Mouse (Mus musculus) limb, embryonic 11.5 days (tissue): ENCODE results near the gene Fbxo41. TPM values are rescaled to one million over a fixed set of nuclear protein-coding genes. Genes with fewer than 3 reads are reported as not detected.

ENCODE experiments used
- ATAC-seq: fragments of 200-750 bp; cut with Nextera tagmentation; 2 replicates; pipeline ENCODE4 v1.8.0; 2017; ENCODE audit warnings: low read depth; ENCODE audit not compliant: insufficient number of reproducible peaks, low FRiP score, low TSS enrichment
- DNase-seq: peaks from one replicate; pipeline ENCODE4 v3.0.0-alpha.2; 2015; ENCODE audit warnings: low spot score
- H3K27ac ChIP-seq: fragments of 300-500 bp; sonication (generic); replicated peaks from 2 replicates; pipeline ENCODE4 v1.5.1; 2014; ENCODE audit warnings: low read depth, mild to moderate bottlenecking, low read length
- H3K27me3 ChIP-seq: fragments of 300-500 bp; sonication (generic); 2 replicates; pipeline ENCODE4 v1.6.1; 2014; ENCODE audit warnings: mild to moderate bottlenecking, low read length, mixed read lengths; ENCODE audit not compliant: control insufficient read depth, insufficient read depth
- H3K36me3 ChIP-seq: fragments of 300-500 bp; sonication (generic); 2 replicates; pipeline ENCODE4 v1.6.1; 2014; ENCODE audit warnings: mild to moderate bottlenecking, low read length, moderate library complexity, mixed read lengths; ENCODE audit not compliant: control insufficient read depth, insufficient read depth
- H3K4me1 ChIP-seq: fragments of 300-500 bp; sonication (generic); 2 replicates; pipeline ENCODE4 v1.6.1; 2014; ENCODE audit warnings: low read length, mixed read lengths; ENCODE audit not compliant: control insufficient read depth, insufficient read depth
- H3K4me2 ChIP-seq: fragments of 300-500 bp; sonication (generic); 2 replicates; pipeline ENCODE4 v1.6.1; 2014; ENCODE audit warnings: low read depth, mild to moderate bottlenecking, moderate library complexity; ENCODE audit not compliant: severe bottlenecking
- H3K4me3 ChIP-seq: fragments of 300-500 bp; sonication (generic); 2 replicates; pipeline ENCODE4 v1.5.1; 2014; ENCODE audit warnings: low read depth, low read length
- H3K9ac ChIP-seq: fragments of 300-500 bp; sonication (generic); 2 replicates; pipeline ENCODE4 v1.6.1; 2014; ENCODE audit warnings: mild to moderate bottlenecking, low read length
- H3K9me3 ChIP-seq: fragments of 300-500 bp; sonication (generic); 2 replicates; pipeline ENCODE4 v1.6.1; 2016; ENCODE audit warnings: low read length; ENCODE audit not compliant: control insufficient read depth
- WGBS: fragments of 180-500 bp; shearing (Covaris S2); extraction: QIAGEN DNeasy Blood & Tissue Kit; methylation state at CpG from one replicate; pipeline ENCODE4 v1.1.7; 2014; 5-methylcytosine and 5-hydroxymethylcytosine counted together
- polyA plus RNA-seq: library from polyadenylated mRNA; unstranded; fragments of >200 nt; fragmentation: Nextera tagmentation; extraction: Ambion mirVana; gene quantifications from 2 replicates; pipeline ENCODE4 v1.2.1, GENCODE M21; 2014

Gene Fbxo41
- polyA plus RNA-seq, 1 experiment from 2014 or later: 1.5 TPM

- DNase-seq (peak; percentile 69), ATAC-seq (peak; percentile 51; the same call in 1 of the 2 replicates)
- peaks cover 58% of the 10 kb centered on the region for H3K27me3 ChIP-seq
- H3K9ac ChIP-seq: no peak within 1 kb of the TSS
- under 1% methylated on average over 38 of the region's 38 CpGs for WGBS
- H3K4me2 ChIP-seq: peak within 1 kb of the TSS; percentile 79
- H3K36me3 ChIP-seq: no peaks in the 10 kb centered on the region
- no peaks in the 10 kb centered on the region for H3K9me3 ChIP-seq
- peak within 1 kb of the TSS; percentile 37 for H3K4me3 ChIP-seq
- no peak within 1 kb of the TSS for H3K27ac ChIP-seq
- peaks cover 18% of the 10 kb centered on the region for H3K4me1 ChIP-seq
Observed at GRCm38 (mm10) chr6:85513531-85513910, 10.7 kb upstream of the Fbxo41 start, which contains the start of gene Egr4. Egr4 (minus strand) TSS chr6:85513589.

- no peak overlapping the region for H3K9ac ChIP-seq
- WGBS: 1% methylated on average over 80 of the region's 90 CpGs
- no peaks in the 10 kb centered on the region for H3K36me3 ChIP-seq
- peak overlapping the region; percentile 79 for H3K4me2 ChIP-seq
- peaks cover 18% of the 10 kb centered on the region for H3K4me1 ChIP-seq
- peaks cover 58% of the 10 kb centered on the region for H3K27me3 ChIP-seq
- no peaks in the 10 kb centered on the region for H3K9me3 ChIP-seq
- DNase-seq (peak; percentile 44), ATAC-seq (peak; percentile 48; the same call in 1 of the 2 replicates)
- peak overlapping the region; percentile 37 for H3K4me3 ChIP-seq
- no peak overlapping the region for H3K27ac ChIP-seq
Observed at GRCm38 (mm10) chr6:85512577-85513530, 10.1 kb upstream of the Fbxo41 start.

GRCm38 (mm10) chr6:85512056-85512440 lies 9.3 kb upstream of the Fbxo41 start:
- H3K4me2 ChIP-seq: peak overlapping the region; percentile 43
- no peak overlapping the region for H3K9ac ChIP-seq
- peaks cover 18% of the 10 kb centered on the region for H3K4me1 ChIP-seq
- DNase-seq: peak; percentile 34
- no peaks in the 10 kb centered on the region for H3K36me3 ChIP-seq
- no peak overlapping the region for H3K27ac ChIP-seq
- H3K4me3 ChIP-seq: peak overlapping the region; percentile 28
- peaks cover 58% of the 10 kb centered on the region for H3K27me3 ChIP-seq
- WGBS: under 1% methylated on average over 23 of the region's 36 CpGs
- H3K9me3 ChIP-seq: no peaks in the 10 kb centered on the region
- ATAC-seq: no peak

- WGBS: under 1% methylated on average over 85 of the region's 88 CpGs
- ATAC-seq: 0 out of 2 replicates have a peak, but pooled peaks have one; percentile 21
Observed at GRCm38 (mm10) chr6:85511286-85512055, 8.7 kb upstream of the Fbxo41 start.

GRCm38 (mm10) chr6:85510476-85510875 lies 7.7 kb upstream of the Fbxo41 start:
- Histone ChIP-seq H3K36me3 (no peaks in the 10 kb centered on the region), H3K4me3 (no peak overlapping the region), H3K27me3 (peaks cover 54% of the 10 kb centered on the region), H3K9me3 (no peaks in the 10 kb centered on the region), H3K4me1 (peaks cover 18% of the 10 kb centered on the region), H3K27ac (no peak overlapping the region), H3K9ac (no peak overlapping the region), H3K4me2 (no peak overlapping the region)
- ATAC-seq (no peak), DNase-seq (peak; percentile 76)
- WGBS: 2% methylated on average over 6 of the region's 6 CpGs

More at GRCm38 (mm10) chr6:85511286-85512055, 8.7 kb upstream of the Fbxo41 start:
- H3K4me3 ChIP-seq: peak overlapping the region; percentile 28
- H3K36me3 ChIP-seq: no peaks in the 10 kb centered on the region
- peaks cover 58% of the 10 kb centered on the region for H3K27me3 ChIP-seq
- H3K4me2 ChIP-seq: peak overlapping the region; percentile 43
- H3K27ac ChIP-seq: no peak overlapping the region
- no peaks in the 10 kb centered on the region for H3K9me3 ChIP-seq
- DNase-seq: peak; percentile 83
- no peak overlapping the region for H3K9ac ChIP-seq
- H3K4me1 ChIP-seq: peaks cover 18% of the 10 kb centered on the region

- WGBS: 48% methylated on average over 5 of the region's 5 CpGs
- H3K4me3 ChIP-seq: no peak overlapping the region
- H3K9me3 ChIP-seq: no peaks in the 10 kb centered on the region
- no peak for DNase-seq
- no peak overlapping the region for H3K9ac ChIP-seq
- no peak for ATAC-seq
- no peak overlapping the region for H3K4me2 ChIP-seq
- H3K36me3 ChIP-seq: no peaks in the 10 kb centered on the region
- no peak overlapping the region for H3K27ac ChIP-seq
- peaks cover 40% of the 10 kb centered on the region for H3K27me3 ChIP-seq
- peaks cover 22% of the 10 kb centered on the region for H3K4me1 ChIP-seq
Observed at GRCm38 (mm10) chr6:85508602-85509001, 5.8 kb upstream of the Fbxo41 start.

GRCm38 (mm10) chr6:85504908-85505307 lies 2.1 kb upstream of the Fbxo41 start:
- peaks cover 12% of the 10 kb centered on the region for H3K27me3 ChIP-seq
- no peak overlapping the region for H3K4me2 ChIP-seq
- H3K27ac ChIP-seq: no peak overlapping the region
- no peak overlapping the region for H3K9ac ChIP-seq
- no peak overlapping the region for H3K4me3 ChIP-seq
- no peaks in the 10 kb centered on the region for H3K36me3 ChIP-seq
- DNase-seq: no peak
- WGBS: 87% methylated on average over 2 of the region's 2 CpGs
- ATAC-seq: no peak
- H3K9me3 ChIP-seq: no peaks in the 10 kb centered on the region
- peaks cover 19% of the 10 kb centered on the region for H3K4me1 ChIP-seq
